Mouse (Mus musculus) small intestine, adult 10 weeks (tissue): ENCODE data around the gene Vmn1r52. TPM values are rescaled to one million over a fixed set of nuclear protein-coding genes. Genes with fewer than 3 reads are reported as not detected.

Experiments used
- polyA plus RNA-seq: library from polyadenylated mRNA; stranded (reverse); fragments of 350-450 nt; fragmentation: Illumina TruSeq; extraction: RNeasy Lipid Tissue Mini Kit (QIAGEN cat#74804); gene quantifications from one replicate; pipeline ENCODE4 v1.2.3, GENCODE M21; 2014; ENCODE audit warnings: low replicate concordance

The Vmn1r52 gene
- not detected for polyA plus RNA-seq

DNA sequence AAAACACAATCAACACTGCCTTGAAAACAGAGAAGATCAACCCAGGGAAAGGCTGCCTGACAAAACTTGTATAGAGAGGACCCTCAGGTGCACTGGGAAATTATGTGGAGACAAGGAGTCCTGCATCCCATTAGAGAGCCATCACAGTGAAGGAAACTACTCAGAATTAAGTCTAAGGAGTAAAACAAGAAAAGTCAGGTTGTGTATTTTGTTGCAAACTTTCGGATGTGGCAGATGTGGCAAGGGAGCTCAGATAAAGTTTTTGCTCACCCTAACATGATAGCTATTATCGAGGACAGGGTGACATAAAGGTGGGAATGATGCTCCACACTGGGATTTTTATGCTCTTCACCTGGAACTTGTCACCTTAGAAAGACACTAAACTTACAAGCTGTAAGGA is at the start of gene Vmn1r52:
TSS of gene Vmn1r52 (plus strand) at position 301 of the 400 bp plus-strand sequence.

DNA sequence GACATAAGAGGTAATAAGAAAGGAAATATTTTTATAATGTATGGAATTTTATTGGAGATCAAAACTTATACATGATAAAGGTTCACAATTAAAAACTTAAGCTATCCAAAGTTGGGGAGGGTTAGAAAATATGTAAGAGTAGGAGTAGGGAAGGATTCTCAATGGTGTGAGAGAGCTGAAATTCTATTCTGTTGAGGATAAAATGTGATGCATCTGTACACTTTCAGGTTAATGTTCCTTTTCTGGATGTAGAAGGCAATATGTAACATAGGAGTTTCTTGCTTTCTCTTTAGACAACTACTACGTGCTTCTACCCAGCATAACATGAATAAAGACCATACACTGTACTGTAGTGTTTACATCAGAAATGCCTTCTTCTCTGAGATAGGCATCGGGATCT is 27.9 kb downstream of the Vmn1r52 start, which contains the start of gene V1ra8:
TSS of gene V1ra8 (plus strand) at position 301 of the 400 bp plus-strand sequence.

DNA sequence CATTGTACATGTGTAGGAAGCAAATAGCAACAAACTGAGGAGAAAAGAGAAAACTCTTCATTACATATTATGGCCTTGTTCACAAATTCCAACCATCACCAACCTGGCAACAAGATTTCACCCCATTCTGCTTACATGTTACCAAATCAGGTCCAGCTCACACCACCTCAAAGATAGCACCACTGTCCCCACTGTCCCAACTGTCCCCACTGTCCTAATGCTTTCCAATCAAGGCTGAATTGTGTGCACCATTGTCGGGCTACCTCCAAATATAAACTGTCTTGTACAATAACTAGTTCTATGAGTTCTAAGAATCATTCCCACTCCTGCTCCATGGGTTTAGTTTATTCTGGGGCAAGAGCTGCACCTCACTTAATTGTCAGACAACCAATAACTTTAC is 49.7 kb downstream of the Vmn1r52 start, which contains the start of gene Vmn1r53:
TSS of gene Vmn1r53 (minus strand) at position 101 of the 400 bp plus-strand sequence.

Other genes starting within 250 kb of the Vmn1r52 start
- not detected for gene Vmn1r45, start 234.2 kb upstream of the Vmn1r52 start, polyA plus RNA-seq
- gene Vmn1r46, start 205.5 kb upstream of the Vmn1r52 start, polyA plus RNA-seq: not detected
- not detected for gene Vmn1r47, start 158.7 kb upstream of the Vmn1r52 start, polyA plus RNA-seq
- not detected for gene Vmn1r48, start 138.0 kb upstream of the Vmn1r52 start, polyA plus RNA-seq
- not detected for gene Vmn1r49, start 96.3 kb upstream of the Vmn1r52 start, polyA plus RNA-seq
- gene Vmn1r50, start 73.4 kb upstream of the Vmn1r52 start, polyA plus RNA-seq: not detected
- not detected for gene Vmn1r51, start 52.2 kb upstream of the Vmn1r52 start, polyA plus RNA-seq
- gene V1ra8, start 28.0 kb downstream of the Vmn1r52 start, polyA plus RNA-seq: not detected
- gene Vmn1r53, start 49.6 kb downstream of the Vmn1r52 start, polyA plus RNA-seq: not detected
- gene Vmn1r54, start 71.5 kb downstream of the Vmn1r52 start, polyA plus RNA-seq: not detected
- gene BC048671, start 126.4 kb downstream of the Vmn1r52 start, polyA plus RNA-seq: not detected
- not detected for gene Chst13, start 150.4 kb downstream of the Vmn1r52 start, polyA plus RNA-seq
- not detected for gene Uroc1, start 158.5 kb downstream of the Vmn1r52 start, polyA plus RNA-seq
- 8.7 TPM for gene Zxdc, start 194.7 kb downstream of the Vmn1r52 start, polyA plus RNA-seq